Mouse (Mus musculus) monocyte, adult 2 months (primary cell): ENCODE measurements around the gene Cdh13.

Experiments used
- DNase-seq, 2 experiments: peaks; one replicate each; pipeline ENCODE4 v3.0.0; 2022; ENCODE audit warnings: low spot score in 2 of 2, low read depth in 1 of 2

Gene Cdh13

GRCm38 (mm10) chr8:118296477-118296876 lies 12.9 kb downstream of the Cdh13 start:
- DNase-seq = no peak

- no peak for DNase-seq
Measured at GRCm38 (mm10) chr8:118306957-118307356, 23.4 kb downstream of the Cdh13 start.

- DNase-seq = no peak
Measured at GRCm38 (mm10) chr8:118309106-118309505, 25.6 kb downstream of the Cdh13 start.

GRCm38 (mm10) chr8:118313426-118314187 lies 30.1 kb downstream of the Cdh13 start:
- no peak for DNase-seq

GRCm38 (mm10) chr8:118314188-118314563 lies 30.6 kb downstream of the Cdh13 start:
- DNase-seq = no peak

- DNase-seq = no peak
Measured at GRCm38 (mm10) chr8:118314932-118315331, 31.4 kb downstream of the Cdh13 start.

- no peak for DNase-seq
Measured at GRCm38 (mm10) chr8:118316440-118316839, 32.9 kb downstream of the Cdh13 start.

GRCm38 (mm10) chr8:118320566-118320965 lies 37.0 kb downstream of the Cdh13 start:
- no peak for DNase-seq

GRCm38 (mm10) chr8:118323421-118323820 lies 39.9 kb downstream of the Cdh13 start:
- DNase-seq = no peak

- DNase-seq = no peak
Measured at GRCm38 (mm10) chr8:118334933-118335332, 51.4 kb downstream of the Cdh13 start.

GRCm38 (mm10) chr8:118339711-118340110 lies 56.2 kb downstream of the Cdh13 start:
- DNase-seq = no peak

- DNase-seq = no peak
Measured at GRCm38 (mm10) chr8:118343267-118343666, 59.7 kb downstream of the Cdh13 start.

- no peak for DNase-seq
Measured at GRCm38 (mm10) chr8:118348710-118349489, 65.4 kb downstream of the Cdh13 start.

GRCm38 (mm10) chr8:118350136-118350535 lies 66.6 kb downstream of the Cdh13 start:
- DNase-seq = no peak

GRCm38 (mm10) chr8:118353022-118353421 lies 69.5 kb downstream of the Cdh13 start:
- no peak for DNase-seq

- DNase-seq = no peak
Measured at GRCm38 (mm10) chr8:118357067-118357466, 73.5 kb downstream of the Cdh13 start.

GRCm38 (mm10) chr8:118357596-118357995 lies 74.1 kb downstream of the Cdh13 start:
- DNase-seq = no peak

- DNase-seq = no peak
Measured at GRCm38 (mm10) chr8:118363781-118364180, 80.2 kb downstream of the Cdh13 start.

- DNase-seq = no peak
Measured at GRCm38 (mm10) chr8:118373092-118373491, 89.6 kb downstream of the Cdh13 start.

- DNase-seq = no peak
Measured at GRCm38 (mm10) chr8:118374738-118375137, 91.2 kb downstream of the Cdh13 start.

GRCm38 (mm10) chr8:118376791-118377190 lies 93.3 kb downstream of the Cdh13 start:
- DNase-seq = no peak

GRCm38 (mm10) chr8:118378985-118379384 lies 95.5 kb downstream of the Cdh13 start:
- DNase-seq = no peak
